Mouse (Mus musculus): ENCODE measurements at regions not wholly inside any gene's neighbourhood (a gene's known extent, or its start where the extent isn't known, plus 50 kb on each side); places are given as distances from the start of the nearest gene placed in this dataset.
A peak's percentile ranks its signal among the peaks of the same experiment; 100 is the strongest.

GRCm38 (mm10) chr10:21482659-21483058, 105.6 kb downstream of the Aldh8a1 start:
- DNase-seq (ENCODE audit: low spot score in 2 of 2): no peak

GRCm38 (mm10) chr10:21483373-21483772, 106.3 kb downstream of the Aldh8a1 start:
- DNase-seq (ENCODE audit: low spot score in 2 of 2): no peak

- DNase-seq (ENCODE audit: low spot score in 2 of 2): no peak
Observed at GRCm38 (mm10) chr10:21488374-21488930, 104.5 kb upstream of the 1700020N01Rik start.

- DNase-seq (ENCODE audit: low spot score in 2 of 2): no peak
Observed at GRCm38 (mm10) chr10:21490910-21491309, 102.0 kb upstream of the 1700020N01Rik start.

GRCm38 (mm10) chr10:21492254-21492894, 100.6 kb upstream of the 1700020N01Rik start:
- no peak for DNase-seq (ENCODE audit: low spot score in 2 of 2)

GRCm38 (mm10) chr10:21494536-21494935, 98.4 kb upstream of the 1700020N01Rik start:
- DNase-seq (ENCODE audit: low spot score in 2 of 2): no peak

GRCm38 (mm10) chr10:21497110-21497509, 95.8 kb upstream of the 1700020N01Rik start:
- no peak for DNase-seq (ENCODE audit: low spot score in 2 of 2)

GRCm38 (mm10) chr10:21498143-21498542, 94.8 kb upstream of the 1700020N01Rik start:
- no peak for DNase-seq (ENCODE audit: low spot score in 2 of 2)

- DNase-seq (ENCODE audit: low spot score in 2 of 2): no peak
Observed at GRCm38 (mm10) chr10:21501658-21502057, 91.3 kb upstream of the 1700020N01Rik start.

- no peak for DNase-seq (ENCODE audit: low spot score in 2 of 2)
Observed at GRCm38 (mm10) chr10:21504431-21504830, 88.5 kb upstream of the 1700020N01Rik start.

GRCm38 (mm10) chr10:21511386-21511785, 81.6 kb upstream of the 1700020N01Rik start:
- no peak for DNase-seq (ENCODE audit: low spot score in 2 of 2)

- no peak for DNase-seq (ENCODE audit: low spot score in 2 of 2)
Observed at GRCm38 (mm10) chr10:21512486-21512885, 80.5 kb upstream of the 1700020N01Rik start.

- DNase-seq (ENCODE audit: low spot score in 2 of 2): no peak
Observed at GRCm38 (mm10) chr10:21517721-21518120, 75.2 kb upstream of the 1700020N01Rik start.

GRCm38 (mm10) chr10:21520854-21521253, 72.1 kb upstream of the 1700020N01Rik start:
- DNase-seq (ENCODE audit: low spot score in 2 of 2): no peak

- DNase-seq (ENCODE audit: low spot score in 2 of 2): no peak
Observed at GRCm38 (mm10) chr10:21525555-21525954, 67.4 kb upstream of the 1700020N01Rik start.

- no peak for DNase-seq (ENCODE audit: low spot score in 2 of 2)
Observed at GRCm38 (mm10) chr10:21528396-21528795, 64.5 kb upstream of the 1700020N01Rik start.

GRCm38 (mm10) chr10:21529098-21529749, 63.7 kb upstream of the 1700020N01Rik start:
- DNase-seq (ENCODE audit: low spot score in 2 of 2): no peak

GRCm38 (mm10) chr10:21532142-21532541, 60.8 kb upstream of the 1700020N01Rik start:
- peak; percentile 39 to 47 for DNase-seq (ENCODE audit: low spot score in 2 of 2)

GRCm38 (mm10) chr10:21535631-21536030, 57.3 kb upstream of the 1700020N01Rik start:
- no peak for DNase-seq (ENCODE audit: low spot score in 2 of 2)

GRCm38 (mm10) chr10:21538481-21538880, 54.5 kb upstream of the 1700020N01Rik start:
- DNase-seq (ENCODE audit: low spot score in 2 of 2): no peak
